Comparison of ENCODE assay signal across 8 mouse cellular contexts in the genomic region with DNA sequence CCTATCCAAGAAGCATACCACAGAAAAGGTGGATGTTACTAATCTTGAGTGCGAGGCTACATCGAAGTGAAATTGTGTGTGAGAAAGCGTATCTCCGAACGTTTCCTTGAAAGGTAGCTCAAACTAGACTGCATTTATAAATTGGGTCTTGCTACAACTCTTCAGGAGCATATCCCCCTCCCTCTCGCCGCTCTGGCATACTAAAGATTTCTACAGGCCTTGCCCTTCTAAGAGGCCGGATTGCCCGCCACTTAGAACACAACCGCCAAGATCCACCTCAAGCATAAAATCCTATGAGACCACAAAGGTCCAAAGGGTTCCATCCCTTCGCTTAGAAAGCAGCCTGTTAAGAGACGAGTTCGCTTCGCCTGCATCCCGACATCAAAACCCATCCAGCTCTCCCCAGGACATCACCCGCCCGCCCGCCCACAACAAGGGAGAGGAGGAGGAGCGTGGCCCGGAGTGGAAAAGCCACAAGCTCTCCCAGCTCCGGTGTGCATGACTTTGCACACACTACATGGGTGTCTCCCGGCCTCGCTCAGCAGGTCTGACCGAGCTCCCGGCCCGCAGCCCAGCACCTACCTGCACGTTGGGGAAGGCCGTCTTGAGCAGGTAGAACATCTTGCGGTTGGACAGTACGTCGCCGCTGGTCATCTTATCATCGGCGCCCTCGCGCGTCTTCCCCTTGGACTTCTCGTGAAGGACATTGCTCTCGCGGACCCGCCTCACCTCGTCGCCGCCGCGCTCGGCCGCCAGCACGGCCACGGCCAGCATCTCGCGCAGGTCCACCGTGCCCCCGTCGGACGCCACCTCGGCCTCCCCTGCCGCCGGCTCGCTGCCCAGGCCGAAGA. TPM values are rescaled to one million over a fixed set of nuclear protein-coding genes. Genes with fewer than 3 reads are reported as not detected.
A peak's percentile ranks its signal among the peaks of the same experiment; 100 is the strongest.
DNase-seq lines count a peak whose midpoint lies in the region; ATAC-seq and TF ChIP-seq lines count a peak whose summit lies in the region.

No protein-coding gene starts in this region.

- H3K9me3 ChIP-seq in intestine, postnatal 0 days (ENCODE audit: control insufficient read depth), result no peaks in the 10 kb centered on the region
- 0 out of 2 replicates have a peak, but pooled peaks cover 3% of the 10 kb centered on the region for H3K9me3 ChIP-seq in limb, embryonic 12.5 days
- H3K9me3 ChIP-seq in midbrain, embryonic 15.5 days, result no peaks in the 10 kb centered on the region

- TF ChIP-seq CTCF in intestine, postnatal 0 days (IDR thresholded peaks at IDR 0.05; ENCODE audit: low read depth), result no peak

- peak overlapping the region; percentile 83 for H3K4me3 ChIP-seq in intestine, postnatal 0 days (ENCODE audit: low read depth, low read length)
- H3K4me3 ChIP-seq in limb, embryonic 12.5 days (replicated peaks), result peak overlapping the region; percentile 95
- peak overlapping the region; percentile 100 for H3K4me3 ChIP-seq in midbrain, embryonic 15.5 days

- DNase-seq in right cerebral cortex, adult 18-20 months, result peak; percentile 42
- DNase-seq in right cerebral cortex, postnatal 25 days, result no peak
- peak; percentile 56 to 64 for DNase-seq in cerebellum, postnatal 36 days
- DNase-seq in gastrocnemius, adult 18-20 months (ENCODE audit: low spot score), result peak; percentile 25
- DNase-seq in spleen, postnatal 4 days (ENCODE audit: low spot score in 2 of 2), result peak; percentile 51 to 76

- ATAC-seq in intestine, postnatal 0 days, result peak; percentile 76
- ATAC-seq in limb, embryonic 12.5 days (ENCODE audit: insufficient number of reproducible peaks, insufficient read depth, low FRiP score, low TSS enrichment, low read depth), result peak; percentile 82
- peak; percentile 84 for ATAC-seq in midbrain, embryonic 15.5 days (replicated peaks)

- H3K27ac ChIP-seq in intestine, postnatal 0 days (ENCODE audit: low read depth, low read length), result peak overlapping the region; percentile 77
- H3K27ac ChIP-seq in limb, embryonic 12.5 days, result peak overlapping the region; percentile 86
- peak overlapping the region; percentile 88 for H3K27ac ChIP-seq in midbrain, embryonic 15.5 days

- H3K4me1 ChIP-seq in intestine, postnatal 0 days (replicated peaks; ENCODE audit: control insufficient read depth, insufficient read depth, low read length), result no peaks in the 10 kb centered on the region
- peaks cover 13% of the 10 kb centered on the region; the same call in 1 of the 2 replicates for H3K4me1 ChIP-seq in limb, embryonic 12.5 days (replicated peaks)
- peaks cover 24% of the 10 kb centered on the region for H3K4me1 ChIP-seq in midbrain, embryonic 15.5 days

- peak overlapping the region; percentile 88 for H3K9ac ChIP-seq in intestine, postnatal 0 days (ENCODE audit: low read depth, low read length)
- peak overlapping the region; percentile 95 for H3K9ac ChIP-seq in limb, embryonic 12.5 days (replicated peaks)
- H3K9ac ChIP-seq in midbrain, embryonic 15.5 days, result peak overlapping the region; percentile 99

- no peaks in the 10 kb centered on the region for H3K36me3 ChIP-seq in intestine, postnatal 0 days (ENCODE audit: control insufficient read depth, insufficient read depth)
- H3K36me3 ChIP-seq in limb, embryonic 12.5 days, result peaks cover 16% of the 10 kb centered on the region
- H3K36me3 ChIP-seq in midbrain, embryonic 15.5 days (replicated peaks), result peaks cover 3% of the 10 kb centered on the region; the same call in 1 of the 2 replicates

- no peaks in the 10 kb centered on the region for H3K27me3 ChIP-seq in intestine, postnatal 0 days (replicated peaks; ENCODE audit: control insufficient read depth, insufficient read depth, low read length)
- no peaks in the 10 kb centered on the region for H3K27me3 ChIP-seq in limb, embryonic 12.5 days
- no peaks in the 10 kb centered on the region for H3K27me3 ChIP-seq in midbrain, embryonic 15.5 days (replicated peaks)

- WGBS in intestine, postnatal 0 days, result 1% methylated on average over 59 of the region's 61 CpGs
- WGBS in limb, embryonic 12.5 days, result 1% methylated on average over 61 of the region's 61 CpGs
- under 1% methylated on average over 61 of the region's 61 CpGs for WGBS in midbrain, embryonic 15.5 days

- H3K4me2 ChIP-seq in intestine, postnatal 0 days (replicated peaks; ENCODE audit: low read depth), result peak overlapping the region; percentile 73
- peak overlapping the region; percentile 71 for H3K4me2 ChIP-seq in limb, embryonic 12.5 days
- H3K4me2 ChIP-seq in midbrain, embryonic 15.5 days, result peak overlapping the region; percentile 74

RNA-seq across cellular contexts. Expression of a gene that starts 0.8 kb away (rescaled TPM):
- 10 to 100 TPM; 35.3 to 38.1 TPM for total RNA-seq in gastrocnemius, adult 18-20 months (2021)
- polyA plus RNA-seq in intestine, postnatal 0 days (2015; fragmentation: Nextera tagmentation; extraction: Ambion mirVana), result 23.9 and 24.3 TPM in 2 replicates
- polyA plus RNA-seq in limb, embryonic 12.5 days (2016; fragmentation: Nextera tagmentation; extraction: Ambion mirVana), result 45.0 and 47.1 TPM in 2 replicates
- polyA plus RNA-seq in midbrain, embryonic 15.5 days (2015; fragmentation: Nextera tagmentation; extraction: Ambion mirVana), result 39.7 and 40.8 TPM in 2 replicates
